Mouse (Mus musculus) frontal cortex, postnatal 36 days (tissue): ENCODE measurements at regions not wholly inside any gene's neighbourhood (a gene's known extent, or its start where the extent isn't known, plus 50 kb on each side); places are given as distances from the start of the nearest gene placed in this dataset.

Experiments used
- DNase-seq, 2 experiments: peaks; one replicate each; pipeline ENCODE4 v3.0.0; 2022; ENCODE audit warnings: low spot score in 2 of 2

- DNase-seq: no peak
Measured at GRCm38 (mm10) chr7:117734994-117735698, 354.4 kb downstream of the Xylt1 start.

GRCm38 (mm10) chr7:117729067-117729466, 348.3 kb downstream of the Xylt1 start:
- DNase-seq: no peak
